Mouse (Mus musculus) inflammation-experienced regulatory T-cells (primary cell): Measurements from ENCODE around the gene Klra1. TPM values are rescaled to one million over a fixed set of nuclear protein-coding genes. Genes with fewer than 3 reads are reported as not detected.

ENCODE experiments used
- polyA plus RNA-seq, 2 experiments: library from polyadenylated mRNA; unstranded; fragments of 100-300 nt; shearing (Covaris generic); gene quantifications; one replicate each; pipeline ENCODE4 v1.2.1; 2017

The Klra1 gene
- under 1 TPM in 1 of 2 experiments, not detected in 1; 0.49 TPM for polyA plus RNA-seq

DNA sequence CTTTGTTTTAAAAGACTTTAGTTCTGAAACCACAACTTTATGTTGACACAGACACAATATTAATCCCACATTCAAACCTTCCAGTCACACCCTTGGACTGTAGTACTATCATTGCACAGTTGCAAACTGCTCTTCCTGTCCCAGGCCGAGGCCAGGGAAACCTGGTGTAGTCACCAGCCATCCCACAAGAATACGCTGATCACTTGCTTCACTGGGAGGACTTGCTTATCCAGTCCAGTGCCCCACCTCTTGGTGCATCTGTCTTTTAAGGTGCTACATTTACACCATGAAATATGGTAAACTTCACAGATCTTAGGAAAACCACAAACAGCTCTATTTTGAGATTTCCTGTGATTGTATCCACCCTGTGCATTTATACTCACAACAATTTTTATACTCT, at the start of gene Klra1:
Klra1 (minus strand) TSS at position 125 of the 400 bp plus-strand sequence.

DNA sequence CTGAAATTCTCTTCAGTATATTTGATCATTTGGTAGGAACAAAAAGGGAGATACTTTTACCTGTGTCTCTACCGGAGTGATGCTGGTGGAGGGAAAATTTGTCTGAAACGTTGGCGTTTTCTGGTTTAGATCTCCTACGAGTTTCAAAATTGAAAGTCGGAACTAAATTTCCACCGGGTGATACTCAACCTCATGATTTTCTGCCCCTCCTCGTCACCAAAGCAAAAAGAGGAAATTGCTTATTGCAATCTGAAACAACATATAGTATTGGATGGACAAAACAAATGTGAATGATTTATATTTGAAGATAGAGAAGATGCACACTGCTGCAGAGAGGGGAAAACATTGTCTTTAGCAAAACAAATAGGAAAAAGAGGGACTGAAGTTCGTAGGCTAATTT, 49.3 kb downstream of the Klra1 start, which contains the start of gene Klra3:
Klra3 (minus strand) TSS at position 164 of the 400 bp plus-strand sequence.

Other genes with a start within 250 kb of the Klra1 start
- gene Klra9, start 193.8 kb downstream of the Klra1 start, polyA plus RNA-seq = not detected
- gene Klra7, start 153.6 kb downstream of the Klra1 start, polyA plus RNA-seq = under 1 TPM in 1 of 2 experiments, not detected in 1; 0.36 TPM
- gene Klra10, start 104.9 kb downstream of the Klra1 start, polyA plus RNA-seq = not detected
- gene Klra3, start 49.3 kb downstream of the Klra1 start, polyA plus RNA-seq = not detected